20 mouse cellular contexts compared by ENCODE assay signal in the genomic region with DNA sequence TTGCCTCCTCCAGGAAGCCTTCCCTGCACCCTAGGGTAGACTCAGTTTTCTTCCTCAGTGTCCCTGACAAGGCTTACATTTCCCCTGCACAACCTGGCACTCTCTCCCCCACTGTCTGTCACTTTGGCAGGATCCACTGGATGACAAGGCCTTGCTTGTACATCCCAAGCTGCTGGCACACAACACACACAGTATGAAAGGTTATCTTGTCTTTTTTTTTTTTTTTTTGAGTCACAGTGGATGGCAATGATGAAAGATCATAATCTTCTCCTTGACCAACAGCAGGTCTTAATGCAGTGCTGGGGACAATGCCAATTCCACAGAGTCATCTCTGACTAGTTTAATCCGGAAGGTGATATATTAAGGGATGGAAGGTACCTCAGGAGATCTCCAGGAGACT. TPM values are rescaled to one million over a fixed set of nuclear protein-coding genes. Genes with fewer than 3 reads are reported as not detected.
"Had no signal": no experiment of that assay in that cellular context is flagged by ENCODE, and none has a peak within 500 bp of the region (broad histone marks: within the 10 kb centered on the region; RNA-seq: fewer than 3 reads in every experiment).

No protein-coding gene starts in this region.

- H3K4me3 ChIP-seq: midbrain, embryonic 10.5 days; midbrain, embryonic 12.5 days; myocyte; neural tube, embryonic 13.5 days; neural tube, embryonic 15.5 days; stomach, embryonic 15.5 days had no signal

- H3K27ac ChIP-seq: midbrain, embryonic 10.5 days; midbrain, embryonic 12.5 days; neural tube, embryonic 13.5 days; neural tube, embryonic 15.5 days; stomach, embryonic 15.5 days; stomach, postnatal 0 days had no signal

- DNase-seq: lung, embryonic 14.5 days; lung, postnatal 10 days; lung, postnatal 4 days; midbrain, embryonic 14.5 days; retina, postnatal 1 day; right cerebral cortex, adult 18-20 months; right cerebral cortex, postnatal 25 days; right cerebral cortex, postnatal 4 days; thymus, adult 2 months; thymus, postnatal 25 days; thymus, postnatal 4 days had no signal

RNA-seq across cellular contexts. Expression of a gene that starts 30.7 kb away (rescaled TPM):
- total RNA-seq: megakaryocyte, adult 5-6 weeks; megakaryocyte-erythroid progenitor cell, adult 5-6 weeks had no signal
- polyA plus RNA-seq: myocyte had no signal
